Mouse (Mus musculus): Measurements from ENCODE around the gene Zbtb11.
"Not testable (repeated sequence)": the region's sequence is repeated elsewhere in the genome, so short reads cannot be mapped to it uniquely, and the experiment has no call there.

Gene Zbtb11

GRCm38 (mm10) chr16:55973431-55974255, at the start of gene Zbtb11:
Gene Zbtb11 (plus strand): TSS chr16:55973883.
- DNase-seq (ENCODE audit: low spot score): peak; percentile 97

GRCm38 (mm10) chr16:55924010-55924409, 49.7 kb upstream of the Zbtb11 start:
- DNase-seq (ENCODE audit: low spot score): no peak

GRCm38 (mm10) chr16:55933681-55934343, 39.9 kb upstream of the Zbtb11 start:
- DNase-seq (ENCODE audit: low spot score): peak; percentile 46

- peak; percentile 86 for DNase-seq (ENCODE audit: low spot score)
Observed at GRCm38 (mm10) chr16:55934453-55935037, 39.1 kb upstream of the Zbtb11 start, which contains the start of gene Cep97. Gene Cep97 (minus strand): TSS chr16:55934855.

- DNase-seq (ENCODE audit: low spot score): no peak
Observed at GRCm38 (mm10) chr16:55938761-55939160, 34.9 kb upstream of the Zbtb11 start.

- DNase-seq (ENCODE audit: low spot score): no peak
Observed at GRCm38 (mm10) chr16:55939703-55940102, 34.0 kb upstream of the Zbtb11 start.

GRCm38 (mm10) chr16:55940781-55941180, 32.9 kb upstream of the Zbtb11 start:
- no peak for DNase-seq (ENCODE audit: low spot score)

- DNase-seq (ENCODE audit: low spot score): no peak
Observed at GRCm38 (mm10) chr16:55947266-55947665, 26.4 kb upstream of the Zbtb11 start.

- DNase-seq (ENCODE audit: low spot score): not testable (repeated sequence)
Observed at GRCm38 (mm10) chr16:55947876-55948410, 25.7 kb upstream of the Zbtb11 start.

- DNase-seq (ENCODE audit: low spot score): no peak
Observed at GRCm38 (mm10) chr16:55948963-55949362, 24.7 kb upstream of the Zbtb11 start.

GRCm38 (mm10) chr16:55950462-55950861, 23.2 kb upstream of the Zbtb11 start:
- DNase-seq (ENCODE audit: low spot score): no peak

- DNase-seq (ENCODE audit: low spot score): peak; percentile 86
Observed at GRCm38 (mm10) chr16:55950946-55951678, 22.6 kb upstream of the Zbtb11 start.

- DNase-seq (ENCODE audit: low spot score): no peak
Observed at GRCm38 (mm10) chr16:55951679-55952327, 21.9 kb upstream of the Zbtb11 start.

- DNase-seq (ENCODE audit: low spot score): no peak
Observed at GRCm38 (mm10) chr16:55952771-55953170, 20.9 kb upstream of the Zbtb11 start.

GRCm38 (mm10) chr16:55954196-55954595, 19.5 kb upstream of the Zbtb11 start:
- not testable (repeated sequence) for DNase-seq (ENCODE audit: low spot score)

GRCm38 (mm10) chr16:55963068-55963467, 10.6 kb upstream of the Zbtb11 start:
- not testable (repeated sequence) for DNase-seq (ENCODE audit: low spot score)

- DNase-seq (ENCODE audit: low spot score): peak; percentile 67
Observed at GRCm38 (mm10) chr16:55964126-55964949, 9.3 kb upstream of the Zbtb11 start.

- DNase-seq (ENCODE audit: low spot score): peak; percentile 91
Observed at GRCm38 (mm10) chr16:55966212-55966871, 7.3 kb upstream of the Zbtb11 start, which contains the start of gene Rpl24. Gene Rpl24 (plus strand): TSS chr16:55966275.

- no peak for DNase-seq (ENCODE audit: low spot score)
Observed at GRCm38 (mm10) chr16:55967221-55967620, 6.5 kb upstream of the Zbtb11 start.

GRCm38 (mm10) chr16:55969147-55969546, 4.5 kb upstream of the Zbtb11 start:
- DNase-seq (ENCODE audit: low spot score): peak; percentile 67
